7 mouse cellular contexts compared by ENCODE assay signal in genomic region chr11:54902333-54903323, GRCm38 (mm10). TPM values are rescaled to one million over a fixed set of nuclear protein-coding genes. Genes with fewer than 3 reads are reported as not detected.
DNase-seq lines count a peak whose midpoint lies in the region; ATAC-seq lines count a peak whose summit lies in the region.

Gpx3 (plus strand) TSS chr11:54902453.

- H3K4me3 ChIP-seq in hindbrain, embryonic 15.5 days = peak within 1 kb of the TSS; percentile 50
- H3K4me3 ChIP-seq in megakaryocyte, embryonic 14.5 days (replicated peaks) = peak within 1 kb of the TSS; percentile 43

- H3K9ac ChIP-seq in hindbrain, embryonic 15.5 days = peak within 1 kb of the TSS; percentile 52

- peak; percentile 94 for ATAC-seq in hindbrain, embryonic 15.5 days (ENCODE audit: low FRiP score, low read depth)

- 15% methylated on average over 43 of the region's 45 CpGs for WGBS in hindbrain, embryonic 15.5 days

- H3K36me3 ChIP-seq in hindbrain, embryonic 15.5 days = no peaks in the 10 kb centered on the region
- no peaks in the 10 kb centered on the region for H3K36me3 ChIP-seq in megakaryocyte, embryonic 14.5 days (replicated peaks; ENCODE audit: low read length)

- H3K9me3 ChIP-seq in hindbrain, embryonic 15.5 days = no peaks in the 10 kb centered on the region
- no peaks in the 10 kb centered on the region for H3K9me3 ChIP-seq in megakaryocyte, embryonic 14.5 days

- peaks cover 17% of the 10 kb centered on the region; the same call in 1 of the 2 replicates for H3K4me1 ChIP-seq in hindbrain, embryonic 15.5 days (replicated peaks)
- peaks cover 32% of the 10 kb centered on the region for H3K4me1 ChIP-seq in megakaryocyte, embryonic 14.5 days

- peak within 1 kb of the TSS; percentile 82 for H3K4me2 ChIP-seq in hindbrain, embryonic 15.5 days

- intact Hi-C loops in left cerebral cortex, postnatal 25 days (cut with DNase I) = no loop called here

- DNase-seq in adrenal gland, postnatal 36 days = peak; percentile 78 to 79
- DNase-seq in cerebellum, postnatal 4 days (ENCODE audit: low spot score in 2 of 2) = peak; percentile 49 to 64
- peak; percentile 69 for DNase-seq in gastrocnemius, postnatal 10 days
- DNase-seq in left cerebral cortex, postnatal 25 days (ENCODE audit: low spot score in 2 of 2) = peak; percentile 60 to 66
- DNase-seq in skeletal muscle tissue, adult 2 months (ENCODE audit: low read depth, low spot score) = peak; percentile 85

- H3K27me3 ChIP-seq in hindbrain, embryonic 15.5 days = no peaks in the 10 kb centered on the region
- peaks cover 37% of the 10 kb centered on the region for H3K27me3 ChIP-seq in megakaryocyte, embryonic 14.5 days (replicated peaks)

- no peak within 1 kb of the TSS for H3K27ac ChIP-seq in hindbrain, embryonic 15.5 days (replicated peaks)

RNA-seq across cellular contexts. Expression of gene Gpx3, which starts in this region (rescaled TPM):
- total RNA-seq in adrenal gland, postnatal 36 days (2021) = 100 to 1,000 TPM; 262 to 383 TPM
- total RNA-seq in gastrocnemius, postnatal 10 days (2021) = 10 to 100 TPM; 23.2 to 36.0 TPM
- 63.5 and 67.4 TPM in 2 replicates for polyA plus RNA-seq in hindbrain, embryonic 15.5 days (2015; fragmentation: Nextera tagmentation; extraction: Ambion mirVana)
- total RNA-seq in left cerebral cortex, postnatal 25 days (2021) = 1 to 10 TPM; 8.6 to 9.7 TPM
- 21.7 and 34.2 TPM in 2 replicates for polyA plus RNA-seq in megakaryocyte, embryonic 14.5 days (2012; ENCODE audit: insufficient read depth, low replicate concordance)

Comparison
In these comparisons a context has a peak if more than half of its experiments do, and no peak if none do; other contexts are left out.
1. RNA of gene Gpx3 (total RNA-seq): 262 to 383 TPM in adrenal gland, postnatal 36 days; 23.2 to 36.0 TPM in gastrocnemius, postnatal 10 days and 8.6 to 9.7 TPM in left cerebral cortex, postnatal 25 days; every median in the first group is over 4 times any median in the second.
2. Peak in every context shown above with its lines, with median percentiles within 50 percentile points of each other: DNase-seq.